Mouse (Mus musculus) brain, embryonic 14.5 days (tissue): ENCODE results near the gene Mrtfb.

Experiments
- CTCF ChIP-seq: fragments of 200-500 bp; IDR thresholded peaks from 2 replicates; pipeline ENCODE4 v1.5.1; 2012; ENCODE audit warnings: inconsistent platforms, mild to moderate bottlenecking, moderate library complexity, borderline replicate concordance; ENCODE audit not compliant: insufficient read depth, insufficient read length; ENCODE audit errors: extremely low read depth
- POLR2A ChIP-seq: fragments of 200-500 bp; IDR thresholded peaks from 2 replicates; pipeline ENCODE4 v1.6.1; 2012; ENCODE audit warnings: mild to moderate bottlenecking, inconsistent platforms, borderline replicate concordance; ENCODE audit not compliant: poor library complexity, insufficient read depth, insufficient read length, severe bottlenecking; ENCODE audit errors: extremely low read depth

DNA sequence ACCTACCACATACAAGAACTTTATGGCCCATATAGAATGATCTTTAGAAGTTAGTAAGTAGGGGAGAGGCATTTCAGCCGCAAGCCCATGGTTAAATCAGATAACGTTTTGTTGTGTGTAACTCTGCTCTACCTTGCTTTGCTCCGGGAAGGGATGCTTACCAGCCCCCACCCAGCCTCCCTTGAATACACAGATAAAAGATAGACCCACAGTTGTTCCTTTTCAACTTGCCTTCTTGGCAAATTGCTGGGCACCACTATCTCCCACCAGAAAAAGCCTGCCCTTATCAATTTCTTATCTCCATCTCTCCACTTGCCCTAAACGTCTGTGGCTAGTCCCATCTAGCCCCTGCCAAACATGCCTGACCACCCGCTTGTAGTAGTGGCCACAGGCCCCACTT, 161.6 kb downstream of the Mrtfb start:
- TF ChIP-seq CTCF = no peak
- TF ChIP-seq POLR2A = no peak
